Mouse (Mus musculus) erythroblast, embryonic 14.5 days (primary cell): Measurements from ENCODE around the gene Cabcoco1.

ENCODE experiments used
- GATA1 ChIP-seq: IDR thresholded peaks from 2 replicates; pipeline ENCODE4 v1.6.1; 2012; ENCODE audit warnings: low read length, inconsistent platforms, mixed read lengths
- TAL1 ChIP-seq: IDR thresholded peaks from 3 replicates; pipeline ENCODE4 v1.6.1; 2012; ENCODE audit warnings: low read length, inconsistent platforms, mixed read lengths

DNA sequence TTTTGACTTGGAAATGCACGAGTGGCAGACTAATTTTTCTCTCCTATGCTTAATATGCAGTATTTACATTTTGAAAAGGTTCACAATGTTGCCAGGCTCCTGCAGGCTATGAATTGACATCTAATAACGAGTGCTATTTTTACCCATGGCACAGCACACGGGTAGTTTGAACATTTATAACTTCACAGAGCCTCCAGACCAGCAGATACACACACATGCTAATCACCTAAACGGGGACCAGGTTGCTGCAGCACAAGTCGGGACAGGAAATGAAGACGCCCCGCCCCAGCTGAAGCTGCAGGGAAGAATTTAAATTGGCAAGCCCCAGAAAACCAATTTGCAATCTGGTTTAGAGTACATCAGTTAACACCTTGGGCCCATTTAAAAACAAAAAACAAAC, 98.6 kb downstream of the Cabcoco1 start:
- TF ChIP-seq TAL1, result no peak
- TF ChIP-seq GATA1, result no peak
